Mouse (Mus musculus) hindbrain, embryonic 10.5 days (tissue): ENCODE results near the gene Fubp3. TPM values are rescaled to one million over a fixed set of nuclear protein-coding genes. Genes with fewer than 3 reads are reported as not detected.

Experiments
- DNase-seq: peaks from one replicate; pipeline ENCODE4 v3.0.0-alpha.2; 2017; ENCODE audit warnings: low spot score
- H3K27ac ChIP-seq: fragments of 300-500 bp; sonication (generic); 2 replicates; pipeline ENCODE4 v1.5.1; 2016; ENCODE audit warnings: mild to moderate bottlenecking, moderate library complexity
- H3K27me3 ChIP-seq: fragments of 300-500 bp; sonication (generic); 2 replicates; pipeline ENCODE4 v1.6.1; 2016; ENCODE audit warnings: mild to moderate bottlenecking; ENCODE audit not compliant: poor library complexity, insufficient read depth, severe bottlenecking
- H3K36me3 ChIP-seq: fragments of 300-500 bp; sonication (generic); 2 replicates; pipeline ENCODE4 v1.6.1; 2016; ENCODE audit warnings: mild to moderate bottlenecking, moderate library complexity
- H3K4me1 ChIP-seq: fragments of 300-500 bp; sonication (generic); replicated peaks from 2 replicates; pipeline ENCODE4 v1.6.1; 2016; ENCODE audit warnings: mild to moderate bottlenecking
- H3K4me3 ChIP-seq: fragments of 300-500 bp; sonication (generic); 2 replicates; pipeline ENCODE4 v1.5.1; 2016; ENCODE audit warnings: mild to moderate bottlenecking, moderate library complexity
- H3K9me3 ChIP-seq: fragments of 300-500 bp; sonication (generic); 2 replicates; pipeline ENCODE4 v1.6.1; 2016; ENCODE audit warnings: mild to moderate bottlenecking, moderate library complexity
- WGBS: fragments of 180-500 bp; shearing (Covaris S2); methylation state at CpG from one replicate; pipeline ENCODE4 v1.1.7; 2016; 5-methylcytosine and 5-hydroxymethylcytosine counted together
- polyA plus RNA-seq: library from polyadenylated mRNA; unstranded; fragments of >200 nt; fragmentation: Nextera tagmentation; extraction: Ambion mirVana; gene quantifications from 2 replicates; pipeline ENCODE4 v1.2.1, GENCODE M21; 2016

Gene Fubp3
- polyA plus RNA-seq, 1 experiment from 2014 or later: 60.6 TPM

DNA sequence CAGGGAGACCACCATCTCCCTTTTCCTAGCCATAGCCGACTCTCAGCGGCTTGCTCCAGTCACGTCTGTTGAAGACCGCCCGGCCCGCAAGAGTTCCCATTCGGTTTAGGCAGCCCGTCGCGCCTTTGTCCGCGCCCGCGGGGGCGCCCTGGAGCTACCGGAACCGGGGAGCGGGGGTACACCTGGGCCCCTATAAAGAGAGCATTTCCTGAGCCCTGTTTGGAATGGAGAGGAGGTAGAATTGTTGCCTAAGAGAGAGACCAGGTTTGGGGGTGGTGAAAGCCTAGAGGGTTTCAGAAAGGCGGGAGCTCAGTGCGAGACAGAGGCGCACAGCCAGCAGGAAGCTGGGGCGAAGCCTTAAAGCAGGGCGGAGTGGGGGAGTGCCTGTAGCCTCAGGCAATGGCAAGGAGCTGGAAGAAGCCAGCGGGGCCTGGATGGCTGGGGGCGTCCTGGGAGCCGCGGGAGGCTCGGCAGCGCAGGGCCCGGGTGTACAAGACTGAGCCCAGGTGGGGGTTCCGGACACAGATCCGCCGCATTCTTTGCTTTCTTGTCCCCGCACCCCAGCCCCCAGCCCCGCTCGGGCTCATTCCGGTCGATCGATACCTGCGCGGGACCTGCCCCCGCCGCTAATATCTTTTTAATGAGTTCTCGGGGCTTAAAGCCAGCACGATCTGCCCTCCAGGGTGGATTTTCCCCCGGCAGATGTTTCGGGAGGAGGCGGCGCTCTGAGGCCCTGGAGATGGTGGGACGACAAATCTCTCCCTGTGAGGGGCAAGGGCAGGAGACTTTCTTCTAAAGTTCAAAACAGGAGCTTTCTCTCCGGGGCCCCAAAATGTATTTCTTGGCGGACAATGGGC is 63.1 kb downstream of the Fubp3 start:
- Histone ChIP-seq H3K36me3 (no peaks in the 10 kb centered on the region), H3K9me3 (no peaks in the 10 kb centered on the region), H3K27me3 (peaks cover 100% of the 10 kb centered on the region), H3K4me3 (peak overlapping the region; percentile 50), H3K27ac (peak overlapping the region; percentile 81), H3K4me1 (peaks cover 65% of the 10 kb centered on the region)
- no peak for DNase-seq
- WGBS: under 1% methylated on average over 52 of the region's 52 CpGs

DNA sequence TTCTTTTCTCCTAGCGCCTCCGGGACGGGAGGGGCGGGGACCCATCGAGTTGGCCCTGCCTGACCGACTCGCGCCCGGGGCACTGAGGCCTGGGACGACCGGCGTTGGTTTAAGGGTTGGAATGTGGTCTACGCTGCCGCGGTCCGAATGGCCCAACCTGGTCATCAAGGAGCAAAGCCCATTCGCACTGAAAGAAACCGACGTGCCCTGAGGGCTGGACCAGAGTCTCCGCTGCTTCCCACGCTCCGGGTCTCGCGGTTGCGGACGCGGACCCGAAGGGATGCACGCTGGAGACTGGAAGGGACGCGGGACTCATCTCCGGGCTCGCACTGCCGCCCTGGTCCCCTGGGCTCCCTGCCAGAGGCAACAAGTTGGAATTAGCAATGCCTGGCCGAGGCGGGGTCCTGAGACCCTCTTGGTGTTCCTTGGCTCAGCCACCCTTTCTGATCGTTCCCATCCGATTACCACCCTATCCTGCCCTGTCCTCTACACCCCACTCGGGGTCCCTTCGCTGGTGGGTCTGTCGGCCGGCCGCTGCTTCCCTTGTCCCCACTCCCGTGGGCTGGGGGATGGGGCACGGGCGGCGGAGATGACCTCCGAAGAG is 63.8 kb downstream of the Fubp3 start:
- Histone ChIP-seq H3K4me3 (peak overlapping the region; percentile 50), H3K36me3 (no peaks in the 10 kb centered on the region), H3K27me3 (peaks cover 100% of the 10 kb centered on the region), H3K27ac (peak overlapping the region; percentile 81), H3K4me1 (peaks cover 72% of the 10 kb centered on the region), H3K9me3 (no peaks in the 10 kb centered on the region)
- peak; percentile 74 for DNase-seq
- WGBS: 1% methylated on average over 48 of the region's 48 CpGs

DNA sequence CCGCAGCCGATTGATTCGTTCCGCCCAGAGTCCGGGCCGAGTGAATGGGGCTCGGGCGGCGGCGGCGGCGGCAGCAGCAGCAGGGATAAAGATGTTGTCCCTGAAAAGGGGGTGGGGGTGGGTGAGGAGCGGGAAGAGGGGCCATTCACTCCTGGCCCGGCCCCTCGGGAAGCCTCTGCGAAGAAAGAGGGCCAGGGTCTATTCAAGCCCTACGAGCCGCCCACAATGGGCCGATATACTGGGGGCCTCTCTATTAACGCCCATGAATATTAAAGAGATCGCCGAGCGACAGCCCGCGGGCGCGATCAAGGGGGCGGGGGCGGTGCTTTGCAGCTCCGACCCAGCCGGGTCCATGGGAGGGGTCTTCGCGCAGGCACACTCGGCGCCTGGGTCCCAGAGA is 64.3 kb downstream of the Fubp3 start:
- no peaks in the 10 kb centered on the region for H3K36me3 ChIP-seq
- WGBS: under 1% methylated on average over 35 of the region's 35 CpGs
- peak; percentile 89 for DNase-seq
- H3K27me3 ChIP-seq: peaks cover 100% of the 10 kb centered on the region
- H3K4me3 ChIP-seq: peak overlapping the region; percentile 50
- no peaks in the 10 kb centered on the region for H3K9me3 ChIP-seq
- peaks cover 77% of the 10 kb centered on the region for H3K4me1 ChIP-seq
- H3K27ac ChIP-seq: peak overlapping the region; percentile 81

DNA sequence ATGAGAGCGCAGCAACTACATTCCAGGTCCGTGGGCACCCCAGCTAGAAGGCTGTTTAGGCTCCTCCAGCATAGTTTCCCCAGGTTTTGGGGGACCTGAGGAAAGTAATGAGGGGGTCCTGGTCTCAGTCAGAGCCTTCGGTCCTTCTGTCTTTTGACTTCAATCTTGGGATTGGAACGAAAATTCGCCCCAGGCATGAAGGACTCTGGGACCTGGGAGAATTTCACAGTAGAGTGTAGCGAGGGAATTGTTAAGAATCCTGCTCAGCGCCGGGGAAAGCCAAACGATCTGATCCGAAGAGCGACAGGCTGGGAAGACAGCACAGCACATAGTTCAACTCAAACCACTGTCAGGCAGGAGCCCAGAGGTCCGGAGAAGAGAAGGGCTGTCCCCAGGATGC is 64.9 kb downstream of the Fubp3 start:
- peak overlapping the region; percentile 50 for H3K4me3 ChIP-seq
- H3K9me3 ChIP-seq: no peaks in the 10 kb centered on the region
- no peak for DNase-seq
- H3K36me3 ChIP-seq: no peaks in the 10 kb centered on the region
- peaks cover 83% of the 10 kb centered on the region for H3K4me1 ChIP-seq
- WGBS: under 1% methylated on average over 12 of the region's 12 CpGs
- H3K27me3 ChIP-seq: peaks cover 100% of the 10 kb centered on the region
- peak overlapping the region; percentile 63 for H3K27ac ChIP-seq

DNA sequence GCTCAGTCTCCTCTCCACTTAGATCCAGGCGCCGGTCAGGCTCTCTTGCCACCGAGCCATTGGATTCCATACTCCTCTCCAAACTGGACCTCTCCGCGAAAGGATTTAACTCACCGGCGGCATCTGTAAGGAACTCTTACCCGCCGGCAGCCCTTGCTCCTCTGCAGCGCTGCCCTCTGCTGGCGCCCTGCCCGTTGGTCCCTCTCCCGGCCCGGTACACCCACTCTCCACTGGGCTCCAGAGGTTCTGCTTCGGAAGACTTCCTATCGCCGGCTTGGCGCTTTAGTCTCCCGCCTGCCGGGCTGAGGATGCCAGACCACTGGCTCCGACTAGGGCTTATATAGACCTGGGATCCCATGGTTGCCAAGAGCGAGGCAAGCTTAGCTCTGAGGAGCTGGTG is 65.4 kb downstream of the Fubp3 start:
- no peaks in the 10 kb centered on the region; the same call in 1 of the 2 replicates for H3K36me3 ChIP-seq
- peaks cover 100% of the 10 kb centered on the region for H3K27me3 ChIP-seq
- under 1% methylated on average over 22 of the region's 22 CpGs for WGBS
- H3K27ac ChIP-seq: peak overlapping the region; percentile 63
- no peaks in the 10 kb centered on the region for H3K9me3 ChIP-seq
- H3K4me3 ChIP-seq: peak overlapping the region; percentile 50
- H3K4me1 ChIP-seq: peaks cover 84% of the 10 kb centered on the region
- peak; percentile 75 for DNase-seq

DNA sequence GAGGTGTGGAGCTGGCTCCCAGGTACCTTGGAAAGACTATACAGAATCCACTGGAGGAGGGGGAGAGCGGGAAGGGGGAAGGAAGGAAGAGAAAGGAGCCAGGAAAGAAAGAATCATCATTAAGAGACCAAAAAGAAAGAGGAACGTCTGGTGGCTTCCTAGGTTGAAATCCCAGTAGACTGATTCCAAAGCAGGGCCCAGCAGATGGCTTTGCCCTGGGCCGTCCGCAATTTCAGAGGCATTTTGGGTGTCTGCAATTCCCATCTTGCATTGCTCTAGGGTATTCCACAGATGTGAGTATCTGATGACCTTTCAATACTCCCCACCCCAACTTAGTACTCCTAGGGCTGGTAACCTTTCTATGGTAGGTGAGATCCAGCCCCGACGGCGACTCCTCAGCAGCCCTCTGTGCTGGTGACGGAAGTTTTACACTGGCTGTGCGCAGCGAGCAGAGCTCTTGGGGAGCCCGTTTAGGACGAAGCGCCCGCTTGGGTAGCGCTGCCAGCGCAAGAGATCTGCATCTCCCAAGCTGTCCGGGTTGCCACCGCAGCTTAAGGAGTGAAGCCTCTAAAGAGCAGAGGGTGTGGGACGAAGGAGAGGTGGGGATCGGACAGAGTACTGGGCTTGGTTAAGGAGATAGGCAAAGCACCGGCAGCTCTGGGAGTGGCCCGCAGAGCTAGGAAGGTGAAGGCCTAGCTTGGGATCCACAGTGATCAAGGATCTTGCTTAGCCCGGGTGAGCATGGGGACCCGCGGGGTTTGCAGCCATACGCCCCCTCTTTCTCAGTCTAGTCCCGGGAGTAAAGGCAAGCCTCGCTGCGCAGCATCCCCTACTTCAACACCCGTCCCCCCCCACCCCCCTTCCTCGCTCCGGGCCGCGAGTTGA is 66.4 kb downstream of the Fubp3 start:
- Histone ChIP-seq H3K9me3 (no peaks in the 10 kb centered on the region), H3K36me3 (peaks cover 5% of the 10 kb centered on the region; the same call in 1 of the 2 replicates), H3K4me1 (peaks cover 84% of the 10 kb centered on the region), H3K27me3 (peaks cover 100% of the 10 kb centered on the region), H3K27ac (peak overlapping the region; percentile 63), H3K4me3 (peak overlapping the region; percentile 50)
- WGBS: under 1% methylated on average over 34 of the region's 34 CpGs
- peak; percentile 39 for DNase-seq

DNA sequence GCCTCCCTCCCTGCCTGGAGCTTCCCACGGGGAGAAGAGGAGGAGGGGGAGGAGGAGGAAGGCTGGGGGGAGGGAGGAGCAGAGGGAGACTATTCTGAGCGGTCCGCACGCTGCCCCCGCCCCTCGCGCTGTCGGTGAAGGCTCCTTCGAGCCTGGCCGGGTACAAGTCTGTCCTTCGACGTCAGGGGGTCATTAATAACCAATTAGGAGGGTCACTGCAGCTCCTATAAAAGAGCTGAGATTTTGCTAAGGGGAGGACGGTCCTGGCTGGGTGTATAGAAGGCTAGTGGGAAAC is 67.0 kb downstream of the Fubp3 start:
- Histone ChIP-seq H3K4me1 (peaks cover 80% of the 10 kb centered on the region), H3K9me3 (no peaks in the 10 kb centered on the region), H3K4me3 (peak overlapping the region; percentile 50), H3K27ac (peak overlapping the region; percentile 63), H3K27me3 (peaks cover 100% of the 10 kb centered on the region), H3K36me3 (peaks cover 5% of the 10 kb centered on the region; the same call in 1 of the 2 replicates)
- DNase-seq: peak; percentile 68
- 0% methylated on average over 13 of the region's 13 CpGs for WGBS

DNA sequence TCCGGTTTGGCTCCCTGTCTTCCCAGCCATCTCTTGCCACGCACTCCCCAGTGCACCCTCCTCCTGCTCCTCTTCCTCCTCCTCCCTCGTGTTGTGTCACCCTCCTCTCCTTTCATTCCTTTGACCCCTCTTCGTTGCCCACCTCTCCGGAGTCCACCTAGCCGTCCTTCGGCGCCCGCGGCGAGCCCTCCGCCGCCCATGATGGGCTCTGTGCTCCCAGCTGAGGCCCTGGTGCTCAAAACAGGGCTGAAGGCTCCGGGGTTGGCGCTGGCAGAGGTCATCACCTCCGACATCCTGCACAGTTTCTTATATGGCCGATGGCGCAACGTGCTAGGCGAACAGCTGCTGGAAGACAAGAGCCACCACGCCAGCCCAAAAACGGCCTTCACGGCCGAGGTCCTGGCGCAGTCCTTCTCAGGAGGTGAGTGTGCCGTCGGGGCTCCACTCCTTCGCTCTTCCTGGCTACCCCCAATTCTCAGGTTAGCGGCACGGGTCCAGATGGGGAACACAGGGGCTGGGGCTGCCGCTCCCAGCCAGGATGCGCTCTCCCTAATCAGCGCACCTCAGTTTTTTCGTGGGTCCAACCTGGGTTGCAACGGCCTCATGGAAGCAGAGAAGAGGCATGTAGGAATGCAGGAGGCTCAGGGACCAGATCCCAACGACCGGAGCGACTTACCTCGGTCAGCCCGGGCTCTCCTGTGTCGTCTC is 67.6 kb downstream of the Fubp3 start, which contains the start of gene Prdm12:
TSS of gene Prdm12 (plus strand) at position 137 of the 708 bp plus-strand sequence.
- Histone ChIP-seq H3K27me3 (peaks cover 100% of the 10 kb centered on the region), H3K4me3 (peak within 1 kb of the TSS; percentile 50), H3K27ac (peak within 1 kb of the TSS; percentile 63), H3K4me1 (peaks cover 74% of the 10 kb centered on the region), H3K9me3 (no peaks in the 10 kb centered on the region), H3K36me3 (peaks cover 5% of the 10 kb centered on the region; the same call in 1 of the 2 replicates)
- DNase-seq: peak; percentile 61
- under 1% methylated on average over 41 of the region's 41 CpGs for WGBS

DNA sequence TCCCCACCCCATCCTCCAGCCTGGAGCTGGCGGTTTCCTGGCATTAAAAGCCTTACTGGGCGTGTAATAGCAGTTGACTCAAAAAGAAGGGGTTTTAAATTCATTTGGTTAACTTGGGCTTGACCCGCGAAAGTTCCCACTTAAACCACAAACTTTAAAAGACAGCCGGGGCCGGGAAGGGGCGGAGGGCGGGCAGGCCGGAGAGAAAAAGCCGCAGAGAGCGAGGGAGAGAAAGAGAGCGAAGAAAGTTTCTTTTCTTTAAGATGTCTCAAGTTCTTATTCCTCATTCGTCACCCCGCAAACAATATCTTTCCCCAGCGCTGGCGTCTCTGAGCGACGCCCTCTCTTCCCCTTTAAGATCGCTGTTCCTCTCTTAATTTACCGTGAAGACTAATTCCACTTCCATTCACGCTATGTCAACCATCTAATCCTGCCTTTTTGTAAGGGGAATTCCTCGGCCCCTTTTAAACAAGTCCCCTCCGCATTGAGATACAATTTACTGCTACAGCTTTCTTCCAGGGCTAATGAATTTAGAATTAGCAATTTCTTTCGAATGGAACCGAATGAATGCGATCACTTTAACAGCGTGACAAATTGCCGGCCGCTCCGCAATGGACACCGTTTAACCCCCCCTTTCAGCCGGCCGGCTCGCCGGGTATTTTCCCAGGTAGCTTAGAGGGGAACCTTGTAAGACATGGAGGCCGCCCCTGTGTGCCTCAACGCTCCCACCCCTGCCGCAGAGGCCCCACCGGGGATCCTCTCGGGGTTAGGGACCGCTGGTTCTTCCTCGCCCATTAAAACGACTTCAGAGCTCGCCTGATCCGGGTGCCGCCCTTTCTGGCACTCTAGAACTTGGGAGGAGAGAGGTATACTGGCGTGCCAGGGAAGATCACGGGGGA is 68.4 kb downstream of the Fubp3 start:
- peaks cover 100% of the 10 kb centered on the region for H3K27me3 ChIP-seq
- H3K4me1 ChIP-seq: peaks cover 66% of the 10 kb centered on the region
- WGBS: under 1% methylated on average over 48 of the region's 48 CpGs
- peak; percentile 68 for DNase-seq
- peaks cover 5% of the 10 kb centered on the region; the same call in 1 of the 2 replicates for H3K36me3 ChIP-seq
- H3K4me3 ChIP-seq: peak overlapping the region; percentile 50
- no peaks in the 10 kb centered on the region for H3K9me3 ChIP-seq
- peak overlapping the region; percentile 63 for H3K27ac ChIP-seq

DNA sequence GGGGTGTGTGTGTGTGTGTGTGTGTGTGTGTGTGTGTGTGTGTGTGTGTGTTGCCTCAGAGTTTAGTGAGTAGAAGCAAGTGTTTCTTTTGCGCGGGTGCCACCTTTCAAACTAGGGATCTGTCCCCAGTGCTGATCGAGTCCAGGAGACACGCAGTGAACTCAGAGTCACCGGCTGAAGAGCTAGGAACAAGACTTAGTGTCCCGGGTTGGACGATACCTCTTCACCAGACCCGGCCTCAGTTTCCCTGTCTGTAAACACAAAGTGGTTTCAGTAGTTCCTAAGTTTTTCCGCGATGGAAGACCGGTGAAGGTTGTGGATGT is 69.0 kb downstream of the Fubp3 start:
- H3K27ac ChIP-seq: no peak overlapping the region
- under 1% methylated on average over 11 of the region's 11 CpGs for WGBS

DNA sequence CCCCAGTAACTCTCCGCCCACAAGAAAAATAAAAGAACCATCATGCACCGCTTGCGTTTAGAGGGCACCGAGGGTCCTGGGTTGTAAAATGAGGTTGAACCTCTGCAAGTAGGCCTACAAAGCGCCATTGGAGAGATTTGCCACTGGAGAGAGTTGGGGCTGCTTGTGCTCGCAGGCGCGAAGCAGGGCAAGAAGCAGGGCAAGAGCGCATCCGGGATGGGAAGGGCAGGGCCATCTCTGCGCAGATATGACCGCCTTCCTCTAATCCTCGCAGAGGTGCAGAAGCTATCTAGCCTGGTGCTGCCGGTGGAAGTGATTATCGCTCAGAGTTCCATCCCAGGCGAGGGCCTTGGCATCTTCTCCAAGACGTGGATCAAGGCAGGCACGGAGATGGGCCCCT is 69.5 kb downstream of the Fubp3 start:
- Histone ChIP-seq H3K27me3 (peaks cover 100% of the 10 kb centered on the region), H3K4me1 (peaks cover 55% of the 10 kb centered on the region), H3K9me3 (no peaks in the 10 kb centered on the region), H3K4me3 (peak overlapping the region; percentile 50), H3K36me3 (peaks cover 5% of the 10 kb centered on the region; the same call in 1 of the 2 replicates), H3K27ac (no peak overlapping the region)
- DNase-seq: no peak
- 2% methylated on average over 18 of the region's 18 CpGs for WGBS

More for the DNA sequence above, 69.0 kb downstream of the Fubp3 start:
- Histone ChIP-seq H3K4me1 (peaks cover 60% of the 10 kb centered on the region), H3K4me3 (peak overlapping the region; percentile 50), H3K27me3 (peaks cover 100% of the 10 kb centered on the region), H3K9me3 (no peaks in the 10 kb centered on the region), H3K36me3 (peaks cover 5% of the 10 kb centered on the region; the same call in 1 of the 2 replicates)
- DNase-seq: no peak
